Mouse (Mus musculus): ENCODE data around the gene Arhgef15.

DNA sequence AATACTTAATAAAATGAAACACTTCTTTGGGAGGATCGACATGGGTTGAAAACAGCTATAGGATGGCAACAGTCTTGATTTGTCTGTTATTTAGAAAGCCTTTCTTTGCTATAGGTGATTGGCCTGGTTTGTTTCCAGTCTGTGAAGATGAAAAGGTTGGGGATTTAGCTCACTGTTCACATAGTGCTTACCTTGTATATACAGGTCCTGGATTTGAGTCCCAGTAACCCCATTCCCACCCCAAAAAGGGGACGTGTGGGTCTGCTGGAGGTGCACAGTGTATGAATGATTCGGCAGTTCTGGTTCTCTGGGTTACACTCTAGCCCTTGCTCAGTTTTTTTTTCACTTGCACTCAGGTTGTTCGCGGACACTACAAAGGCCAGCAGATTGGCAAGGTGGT lies 54.5 kb downstream of the Arhgef15 start:
- no peak for TF ChIP-seq CTCF (IDR thresholded peaks at IDR 0.05; ENCODE audit: insufficient read depth, low read depth, low read length)
- TF ChIP-seq POLR2A (IDR thresholded peaks at IDR 0.05; ENCODE audit: insufficient read depth, low read depth, low read length): no peak

All from olfactory bulb, adult 2 months (tissue).